Mouse (Mus musculus): Measurements from ENCODE around the gene Cited4. TPM values are rescaled to one million over a fixed set of nuclear protein-coding genes. Genes with fewer than 3 reads are reported as not detected.

The Cited4 gene
- 1.3 and 2.7 TPM in 2 replicates for polyA plus RNA-seq (2015; fragmentation: Nextera tagmentation; extraction: Ambion mirVana)

- Histone ChIP-seq H3K4me1 (peaks cover 15% of the 10 kb centered on the region), H3K9me3 (no peaks in the 10 kb centered on the region), H3K36me3 (no peaks in the 10 kb centered on the region), H3K27ac (no peak within 1 kb of the TSS), H3K4me2 (peak within 1 kb of the TSS; percentile 100), H3K27me3 (peaks cover 57% of the 10 kb centered on the region), H3K9ac (peak within 1 kb of the TSS; percentile 67), H3K4me3 (peak within 1 kb of the TSS; percentile 58)
- under 1% methylated on average over 48 of the region's 50 CpGs for WGBS
- ATAC-seq (ENCODE audit: insufficient number of reproducible peaks, insufficient read depth, low FRiP score, low TSS enrichment, low read depth): peak; percentile 84
These were observed at the start of gene Cited4 for GRCm38 (mm10) chr4:120666358-120667024. Cited4 (plus strand) TSS chr4:120666572.

GRCm38 (mm10) chr4:120627728-120628127 lies 38.6 kb upstream of the Cited4 start:
- no peak overlapping the region for H3K27ac ChIP-seq
- no peak overlapping the region for H3K4me2 ChIP-seq
- ATAC-seq (ENCODE audit: insufficient number of reproducible peaks, insufficient read depth, low FRiP score, low TSS enrichment, low read depth): no peak
- no peaks in the 10 kb centered on the region for H3K27me3 ChIP-seq
- no peaks in the 10 kb centered on the region for H3K4me1 ChIP-seq
- no peaks in the 10 kb centered on the region for H3K9me3 ChIP-seq
- H3K36me3 ChIP-seq: no peaks in the 10 kb centered on the region
- WGBS: 86% methylated on average over 6 of the region's 6 CpGs
- H3K4me3 ChIP-seq: no peak overlapping the region
- no peak overlapping the region for H3K9ac ChIP-seq

GRCm38 (mm10) chr4:120630218-120630931 lies 36.0 kb upstream of the Cited4 start:
- 74% methylated on average over 8 of the region's 8 CpGs for WGBS
- H3K4me2 ChIP-seq: no peak overlapping the region
- H3K27me3 ChIP-seq: no peaks in the 10 kb centered on the region
- H3K9me3 ChIP-seq: no peaks in the 10 kb centered on the region
- no peak overlapping the region for H3K27ac ChIP-seq
- H3K4me1 ChIP-seq: no peaks in the 10 kb centered on the region
- H3K9ac ChIP-seq: no peak overlapping the region
- no peaks in the 10 kb centered on the region for H3K36me3 ChIP-seq
- no peak for ATAC-seq (ENCODE audit: insufficient number of reproducible peaks, insufficient read depth, low FRiP score, low TSS enrichment, low read depth)
- no peak overlapping the region for H3K4me3 ChIP-seq

GRCm38 (mm10) chr4:120631828-120632227 lies 34.5 kb upstream of the Cited4 start:
- Histone ChIP-seq H3K36me3 (no peaks in the 10 kb centered on the region), H3K4me1 (no peaks in the 10 kb centered on the region), H3K9ac (no peak overlapping the region), H3K27me3 (no peaks in the 10 kb centered on the region), H3K4me2 (no peak overlapping the region), H3K9me3 (no peaks in the 10 kb centered on the region), H3K27ac (no peak overlapping the region), H3K4me3 (no peak overlapping the region)
- WGBS: 74% methylated on average over 6 of the region's 6 CpGs
- ATAC-seq (ENCODE audit: insufficient number of reproducible peaks, insufficient read depth, low FRiP score, low TSS enrichment, low read depth): no peak

GRCm38 (mm10) chr4:120635351-120635750 lies 31.0 kb upstream of the Cited4 start:
- Histone ChIP-seq H3K4me2 (no peak overlapping the region), H3K4me1 (no peaks in the 10 kb centered on the region), H3K9me3 (peaks cover 4% of the 10 kb centered on the region; the same call in 1 of the 2 replicates), H3K27me3 (no peaks in the 10 kb centered on the region), H3K27ac (no peak overlapping the region), H3K36me3 (no peaks in the 10 kb centered on the region), H3K9ac (no peak overlapping the region), H3K4me3 (no peak overlapping the region)
- WGBS: 67% methylated on average over 2 of the region's 2 CpGs
- ATAC-seq (ENCODE audit: insufficient number of reproducible peaks, insufficient read depth, low FRiP score, low TSS enrichment, low read depth): no peak

GRCm38 (mm10) chr4:120641946-120642345 lies 24.4 kb upstream of the Cited4 start:
- Histone ChIP-seq H3K36me3 (no peaks in the 10 kb centered on the region), H3K9me3 (peaks cover 4% of the 10 kb centered on the region; the same call in 1 of the 2 replicates), H3K9ac (no peak overlapping the region), H3K27me3 (no peaks in the 10 kb centered on the region), H3K4me3 (no peak overlapping the region), H3K27ac (no peak overlapping the region), H3K4me1 (no peaks in the 10 kb centered on the region), H3K4me2 (no peak overlapping the region)
- no peak for ATAC-seq (ENCODE audit: insufficient number of reproducible peaks, insufficient read depth, low FRiP score, low TSS enrichment, low read depth)
- WGBS: 87% methylated on average over 6 of the region's 6 CpGs

- Histone ChIP-seq H3K4me2 (no peak overlapping the region), H3K4me1 (no peaks in the 10 kb centered on the region), H3K27me3 (peaks cover 17% of the 10 kb centered on the region), H3K36me3 (no peaks in the 10 kb centered on the region), H3K4me3 (no peak overlapping the region), H3K9ac (no peak overlapping the region), H3K27ac (no peak overlapping the region), H3K9me3 (no peaks in the 10 kb centered on the region)
- ATAC-seq (ENCODE audit: insufficient number of reproducible peaks, insufficient read depth, low FRiP score, low TSS enrichment, low read depth): no peak
- 83% methylated on average over 3 of the region's 3 CpGs for WGBS
These were observed 22.5 kb upstream of the Cited4 start for GRCm38 (mm10) chr4:120643899-120644298.

GRCm38 (mm10) chr4:120649369-120650207 lies 16.8 kb upstream of the Cited4 start:
- ATAC-seq (ENCODE audit: insufficient number of reproducible peaks, insufficient read depth, low FRiP score, low TSS enrichment, low read depth): 0 out of 2 replicates have a peak, but pooled peaks have one; percentile 37
- Histone ChIP-seq H3K4me1 (peaks cover 10% of the 10 kb centered on the region), H3K4me2 (peak overlapping the region; percentile 84), H3K27me3 (peaks cover 55% of the 10 kb centered on the region), H3K36me3 (no peaks in the 10 kb centered on the region), H3K9ac (peak overlapping the region; percentile 64), H3K9me3 (0 out of 2 replicates have a peak, but pooled peaks cover 5% of the 10 kb centered on the region), H3K4me3 (peak overlapping the region; percentile 47), H3K27ac (no peak overlapping the region)
- 4% methylated on average over 49 of the region's 55 CpGs for WGBS

- 0 out of 2 replicates have a peak, but pooled peaks cover 5% of the 10 kb centered on the region for H3K9me3 ChIP-seq
- H3K4me2 ChIP-seq: peak overlapping the region; percentile 84
- H3K27me3 ChIP-seq: peaks cover 60% of the 10 kb centered on the region
- no peak overlapping the region for H3K27ac ChIP-seq
- 21% methylated on average over 7 of the region's 7 CpGs for WGBS
- H3K4me1 ChIP-seq: peaks cover 10% of the 10 kb centered on the region
- no peaks in the 10 kb centered on the region for H3K36me3 ChIP-seq
- no peak for ATAC-seq (ENCODE audit: insufficient number of reproducible peaks, insufficient read depth, low FRiP score, low TSS enrichment, low read depth)
- H3K9ac ChIP-seq: peak overlapping the region; percentile 64; the same call in 1 of the 2 replicates
- peak overlapping the region; percentile 47 for H3K4me3 ChIP-seq
These were observed 16.2 kb upstream of the Cited4 start for GRCm38 (mm10) chr4:120650208-120650592.

- no peak for ATAC-seq (ENCODE audit: insufficient number of reproducible peaks, insufficient read depth, low FRiP score, low TSS enrichment, low read depth)
- Histone ChIP-seq H3K9me3 (0 out of 2 replicates have a peak, but pooled peaks cover 5% of the 10 kb centered on the region), H3K27ac (no peak overlapping the region), H3K27me3 (peaks cover 22% of the 10 kb centered on the region), H3K4me1 (no peaks in the 10 kb centered on the region), H3K36me3 (no peaks in the 10 kb centered on the region), H3K4me3 (no peak overlapping the region), H3K9ac (no peak overlapping the region), H3K4me2 (no peak overlapping the region)
- 70% methylated on average over 8 of the region's 8 CpGs for WGBS
These were observed 10.5 kb upstream of the Cited4 start for GRCm38 (mm10) chr4:120655898-120656297.

GRCm38 (mm10) chr4:120660485-120660884 lies 5.9 kb upstream of the Cited4 start:
- no peak for ATAC-seq (ENCODE audit: insufficient number of reproducible peaks, insufficient read depth, low FRiP score, low TSS enrichment, low read depth)
- H3K4me1 ChIP-seq: no peaks in the 10 kb centered on the region
- H3K4me3 ChIP-seq: no peak overlapping the region
- no peak overlapping the region for H3K4me2 ChIP-seq
- H3K27me3 ChIP-seq: peaks cover 9% of the 10 kb centered on the region
- 67% methylated on average over 4 of the region's 4 CpGs for WGBS
- no peaks in the 10 kb centered on the region for H3K36me3 ChIP-seq
- no peak overlapping the region for H3K9ac ChIP-seq
- no peaks in the 10 kb centered on the region for H3K9me3 ChIP-seq
- no peak overlapping the region for H3K27ac ChIP-seq
